Mouse (Mus musculus) activated CD4-positive, CD25-positive, alpha-beta regulatory T cell, adult 4 months (primary cell): ENCODE results near the gene B130006D01Rik. TPM values are rescaled to one million over a fixed set of nuclear protein-coding genes. Genes with fewer than 3 reads are reported as not detected.

Experiments used
- ATAC-seq: one replicate; pipeline ENCODE4 v1.8.0; 2017
- polyA plus RNA-seq, 2 experiments: library from polyadenylated mRNA; unstranded; fragments of 100-300 nt; shearing (Covaris generic); gene quantifications; one replicate each; pipeline ENCODE4 v1.2.1; 2017

B130006D01Rik gene
- polyA plus RNA-seq, 2 experiments from 2014 or later: 3.9 to 4.9 TPM

DNA sequence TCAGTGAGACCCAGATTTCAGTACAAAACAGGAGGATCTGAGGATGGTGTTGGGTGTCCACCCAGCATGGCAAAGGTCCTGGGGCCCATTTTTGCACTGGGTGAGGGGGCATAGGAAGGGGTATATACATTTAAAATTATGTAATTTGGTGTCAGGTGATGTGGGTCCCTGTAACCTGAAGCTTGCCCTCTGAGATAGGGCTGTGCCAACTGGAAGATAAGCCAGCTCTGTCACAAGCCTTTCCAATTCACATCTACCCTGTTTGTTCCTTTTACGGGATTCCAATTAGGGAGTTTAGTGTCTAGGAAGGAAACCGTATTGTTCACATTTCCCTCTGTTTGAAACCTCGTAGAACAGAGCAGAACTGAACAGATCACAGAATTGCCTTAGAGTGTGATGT, 49.9 kb downstream of the B130006D01Rik start:
- no peak for ATAC-seq

Other genes starting within 250 kb of the B130006D01Rik start
- gene Nxph3, start 209.0 kb upstream of the B130006D01Rik start, polyA plus RNA-seq: not detected
- gene Ngfr, start 135.9 kb upstream of the B130006D01Rik start, polyA plus RNA-seq: not detected
- gene Phb, start 56.6 kb upstream of the B130006D01Rik start, polyA plus RNA-seq: 100 to 1,000 TPM; 131 to 144 TPM
- 10 to 100 TPM in 1 of 2 experiments, 1 to 10 TPM in 1; 9.6 to 13.0 TPM for gene Zfp652, start 10.9 kb upstream of the B130006D01Rik start, polyA plus RNA-seq
- gene Phospho1, start 100.9 kb downstream of the B130006D01Rik start, polyA plus RNA-seq: not detected
- gene Gngt2, start 113.6 kb downstream of the B130006D01Rik start, polyA plus RNA-seq: 10 to 100 TPM; 47.5 to 58.4 TPM
- 10 to 100 TPM; 58.8 to 59.2 TPM for gene Abi3, start 118.9 kb downstream of the B130006D01Rik start, polyA plus RNA-seq
- gene B4galnt2, start 191.3 kb downstream of the B130006D01Rik start, polyA plus RNA-seq: under 1 TPM in 1 of 2 experiments, not detected in 1; 0.25 TPM